Mouse (Mus musculus) megakaryocyte, embryonic 14.5 days (primary cell): ENCODE data around the gene Gm13090.

Source experiments
- FLI1 ChIP-seq: IDR thresholded peaks from 2 replicates; pipeline ENCODE4 v1.6.1; 2012; ENCODE audit warnings: low read length, inconsistent platforms, mixed read lengths
- GATA1 ChIP-seq: IDR thresholded peaks from 3 replicates; pipeline ENCODE4 v1.6.1; 2012; ENCODE audit warnings: mixed read lengths, low read length, inconsistent platforms, borderline replicate concordance

- TF ChIP-seq GATA1 (no peak), FLI1 (no peak)
These were observed 38.5 kb downstream of the Gm13090 start for GRCm38 (mm10) chr4:151127636-151128548.
